Mouse (Mus musculus): ENCODE data around the gene Slc16a2. TPM values are rescaled to one million over a fixed set of nuclear protein-coding genes. Genes with fewer than 3 reads are reported as not detected.

Gene Slc16a2
- 10 to 100 TPM; 83.3 to 92.3 TPM for total RNA-seq (2021)
- long read RNA-seq, full-length matches to known transcripts = 13 of 55 reads
- long read RNA-seq, partial matches to known transcripts = 4 of 55 reads
- long read RNA-seq, other reads (novel, unspliced or antisense) = 38 of 55 reads

DNA sequence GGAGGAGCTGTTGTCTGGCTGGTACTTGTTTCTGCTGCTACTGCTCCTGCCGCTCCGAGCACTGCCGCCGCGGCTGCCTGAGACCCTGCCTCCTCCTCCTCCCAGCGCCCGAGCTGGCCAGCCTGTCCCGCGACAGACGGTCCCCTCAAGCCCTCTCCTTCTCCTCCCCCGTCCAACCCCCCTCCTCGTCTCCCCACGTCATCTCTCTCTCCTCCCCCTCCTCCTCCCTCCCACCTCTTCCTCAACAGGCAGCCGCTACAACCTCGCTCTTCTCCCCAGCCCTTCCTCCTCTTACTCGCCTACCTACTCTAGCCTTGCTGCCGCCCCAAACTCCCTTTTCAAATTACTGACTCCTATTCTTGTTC is at the start of gene Slc16a2:
Slc16a2 (minus strand) TSS at position 152 of the 365 bp plus-strand sequence.
- DNase-seq (ENCODE audit: low spot score in 2 of 2) = peak; percentile 51 to 63

DNA sequence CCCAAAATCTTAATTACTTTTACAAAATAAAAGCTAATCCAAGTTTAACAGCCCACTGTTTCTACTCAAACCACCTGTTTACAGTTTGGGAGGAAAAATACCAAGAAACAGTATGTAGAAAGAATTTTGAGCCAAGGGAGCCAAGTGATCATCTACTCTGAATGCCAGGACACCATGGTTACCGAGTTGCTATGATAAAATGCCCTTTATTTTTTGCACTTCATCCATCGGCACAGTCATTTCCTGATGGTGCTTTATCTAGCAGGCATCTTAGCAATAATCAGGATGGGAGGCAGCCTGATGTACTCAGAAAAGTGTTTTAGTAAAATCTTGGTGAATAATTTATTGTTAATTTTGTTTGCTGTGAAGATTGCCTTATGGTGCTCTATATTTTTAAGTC is 41.7 kb upstream of the Slc16a2 start:
- no peak for DNase-seq (ENCODE audit: low spot score in 2 of 2)

- DNase-seq (ENCODE audit: low spot score in 2 of 2) = no peak
Measured at GRCm38 (mm10) chrX:103862877-103863276, 41.1 kb upstream of the Slc16a2 start.

GRCm38 (mm10) chrX:103845266-103845665 is 23.5 kb upstream of the Slc16a2 start:
- peak in 1 of 2 experiments; percentile 24 for DNase-seq (ENCODE audit: low spot score in 2 of 2)

DNA sequence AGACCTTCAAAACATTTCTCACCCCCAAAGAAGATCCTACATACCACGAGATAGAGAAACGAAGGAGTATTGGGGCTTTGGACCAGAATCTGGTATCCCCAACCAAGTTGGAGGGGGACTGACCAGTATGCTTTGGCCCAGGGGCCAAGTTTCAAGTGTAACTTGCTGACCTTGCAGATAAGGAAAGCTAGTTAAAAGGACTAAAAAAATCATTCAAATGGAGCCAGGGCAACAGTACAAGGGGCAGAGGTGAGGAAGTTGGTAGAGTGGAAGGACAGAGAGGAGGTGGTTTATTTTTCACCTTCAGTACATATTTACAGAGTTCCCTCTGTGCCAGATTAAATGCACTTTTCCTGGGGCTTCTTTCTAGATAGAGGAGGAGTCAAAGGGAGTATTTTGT is 7.1 kb upstream of the Slc16a2 start:
- no peak for DNase-seq (ENCODE audit: low spot score in 2 of 2)

- peak; percentile 19 to 33 for DNase-seq (ENCODE audit: low spot score in 2 of 2)
Measured at GRCm38 (mm10) chrX:103822271-103822811, 558 bp upstream of the Slc16a2 start.

DNA sequence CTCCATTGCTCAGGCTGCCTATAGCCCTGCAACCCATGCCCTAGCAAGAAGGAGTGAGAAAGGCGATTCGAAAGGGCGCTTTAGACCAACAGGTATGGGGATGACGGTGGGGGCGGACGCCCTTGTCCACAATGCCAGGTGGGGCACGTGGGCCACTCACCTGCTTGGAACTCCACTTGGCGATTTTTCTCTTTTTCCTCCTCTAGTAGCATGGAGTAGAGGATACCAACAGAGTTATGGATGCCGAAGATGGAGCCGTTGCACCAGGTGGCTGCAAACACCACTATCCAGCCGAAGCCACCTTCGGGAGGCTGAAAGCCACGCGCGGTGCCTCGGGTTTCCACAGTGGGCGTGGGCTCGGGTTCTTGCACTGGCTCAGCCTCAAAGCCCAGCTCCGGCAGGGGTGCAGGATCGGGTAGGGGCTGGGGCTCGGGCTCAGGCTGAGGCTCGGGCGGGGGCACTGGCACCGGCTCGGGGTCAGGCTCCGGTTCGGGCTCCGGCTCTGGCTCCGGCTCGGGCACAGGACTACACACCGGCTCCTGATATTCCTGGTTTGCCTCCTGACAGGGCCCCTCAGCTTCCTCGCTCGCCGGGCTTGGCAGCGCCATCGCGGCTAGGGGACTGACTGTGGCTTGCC is 470 bp downstream of the Slc16a2 start:
- DNase-seq (ENCODE audit: low spot score in 2 of 2) = no peak

GRCm38 (mm10) chrX:103820307-103821194 is 1.2 kb downstream of the Slc16a2 start:
- DNase-seq (ENCODE audit: low spot score in 2 of 2) = peak; percentile 9 to 13

DNA sequence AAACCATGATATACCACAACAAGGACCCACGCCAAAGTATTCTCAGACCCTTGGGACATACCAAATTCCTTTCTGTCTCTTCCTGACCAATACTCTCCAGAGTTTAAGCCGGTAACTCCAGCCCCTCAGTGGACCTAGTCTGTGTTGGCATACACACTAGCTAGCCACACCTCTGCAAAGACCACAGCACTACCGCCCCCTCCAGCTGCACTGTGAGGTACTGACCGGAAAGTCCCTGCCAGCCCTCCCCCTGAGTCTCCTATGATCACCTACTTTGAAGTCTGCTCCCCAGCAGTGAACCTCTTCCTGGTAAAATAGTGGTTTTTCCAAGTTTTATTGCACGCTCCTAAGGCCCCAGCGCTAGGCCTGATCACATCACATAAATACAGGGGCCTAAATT is 2.5 kb downstream of the Slc16a2 start:
- peak; percentile 4 to 18 for DNase-seq (ENCODE audit: low spot score in 2 of 2)

GRCm38 (mm10) chrX:103812690-103813089 is 9.1 kb downstream of the Slc16a2 start:
- no peak for DNase-seq (ENCODE audit: low spot score in 2 of 2)

DNA sequence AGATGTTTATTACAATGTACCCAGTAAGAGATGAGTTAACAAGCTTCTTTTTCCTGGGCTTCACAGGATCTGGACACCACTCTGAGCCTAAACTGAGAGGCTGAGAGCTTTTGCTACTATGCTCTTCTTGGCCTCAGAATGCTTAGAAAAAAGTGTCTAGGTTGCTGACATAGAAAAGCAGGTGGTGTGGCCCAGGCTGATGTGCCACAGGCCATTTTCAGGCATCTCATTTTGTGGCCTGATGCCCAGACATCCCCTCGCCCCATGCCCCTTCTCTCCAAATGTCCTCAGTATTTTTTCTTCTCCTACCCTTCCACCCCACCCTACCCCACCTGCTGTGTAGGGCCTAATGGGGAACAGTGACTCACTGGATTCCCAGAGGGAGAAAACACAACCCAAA is 11.3 kb downstream of the Slc16a2 start:
- DNase-seq (ENCODE audit: low spot score in 2 of 2) = no peak

GRCm38 (mm10) chrX:103806373-103806772 is 15.4 kb downstream of the Slc16a2 start:
- DNase-seq (ENCODE audit: low spot score in 2 of 2) = no peak

DNA sequence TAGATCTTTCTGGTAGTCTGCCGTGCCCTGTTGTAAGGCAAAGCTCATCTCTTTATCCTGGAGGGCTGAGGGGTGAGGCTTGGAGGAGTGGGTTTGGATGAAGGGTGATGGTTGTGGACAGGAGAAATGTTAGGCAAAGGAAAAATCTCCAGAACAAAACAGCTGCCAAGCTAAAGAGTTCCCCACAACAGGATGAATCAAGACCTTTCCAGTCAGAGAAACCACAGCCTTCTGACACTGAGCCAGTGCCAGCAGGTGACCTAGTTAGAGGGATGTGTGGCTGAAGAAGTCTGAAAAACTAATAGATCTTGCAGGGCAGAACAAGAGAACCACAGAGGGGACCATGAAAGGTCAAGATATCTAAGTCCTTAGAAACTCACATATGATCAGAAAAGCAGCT is 24.8 kb downstream of the Slc16a2 start:
- DNase-seq (ENCODE audit: low spot score in 2 of 2) = no peak

- no peak for DNase-seq (ENCODE audit: low spot score in 2 of 2)
Measured at GRCm38 (mm10) chrX:103795506-103795905, 26.3 kb downstream of the Slc16a2 start.

DNA sequence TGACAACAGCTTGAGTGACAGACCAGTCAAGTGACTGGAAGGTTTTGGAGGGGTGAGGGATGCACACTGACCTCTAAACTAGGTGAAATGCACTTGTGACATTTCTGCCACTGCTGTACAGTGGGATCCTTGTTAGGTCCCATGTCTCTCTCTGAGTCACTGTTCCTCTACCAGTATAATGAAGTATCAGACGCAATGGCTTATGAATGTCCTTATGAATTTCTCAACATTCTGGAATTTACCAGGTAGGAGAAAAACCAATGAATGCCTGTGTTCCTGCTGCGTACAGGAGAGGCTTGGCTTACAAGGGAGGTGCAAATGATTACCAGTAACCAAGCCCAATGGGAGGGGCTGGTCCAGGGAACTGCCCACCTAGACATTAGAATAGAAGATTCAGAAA is 30.5 kb downstream of the Slc16a2 start:
- no peak for DNase-seq (ENCODE audit: low spot score in 2 of 2)

DNA sequence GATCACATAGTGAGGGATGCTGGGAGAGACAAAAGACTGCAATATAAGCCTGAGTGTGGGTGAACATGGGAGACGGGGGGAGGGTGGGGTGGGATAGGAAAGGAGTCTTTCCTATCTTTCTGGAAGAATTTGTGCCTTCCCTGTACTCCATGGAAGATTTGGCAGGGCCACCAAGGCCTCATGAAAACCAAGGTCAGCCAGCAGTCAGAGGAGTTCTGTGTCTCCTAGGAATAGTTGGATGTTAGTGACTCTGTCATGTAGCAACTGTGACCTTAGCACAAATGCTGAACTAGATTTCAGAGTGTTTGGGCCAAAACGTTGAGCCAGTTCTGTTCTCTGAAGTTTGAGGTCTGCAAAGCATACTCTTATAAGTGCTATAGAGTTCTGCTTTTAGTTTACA is 36.1 kb downstream of the Slc16a2 start:
- no peak for DNase-seq (ENCODE audit: low spot score in 2 of 2)

- DNase-seq (ENCODE audit: low spot score in 2 of 2) = no peak
Measured at GRCm38 (mm10) chrX:103776412-103776811, 45.4 kb downstream of the Slc16a2 start.

DNA sequence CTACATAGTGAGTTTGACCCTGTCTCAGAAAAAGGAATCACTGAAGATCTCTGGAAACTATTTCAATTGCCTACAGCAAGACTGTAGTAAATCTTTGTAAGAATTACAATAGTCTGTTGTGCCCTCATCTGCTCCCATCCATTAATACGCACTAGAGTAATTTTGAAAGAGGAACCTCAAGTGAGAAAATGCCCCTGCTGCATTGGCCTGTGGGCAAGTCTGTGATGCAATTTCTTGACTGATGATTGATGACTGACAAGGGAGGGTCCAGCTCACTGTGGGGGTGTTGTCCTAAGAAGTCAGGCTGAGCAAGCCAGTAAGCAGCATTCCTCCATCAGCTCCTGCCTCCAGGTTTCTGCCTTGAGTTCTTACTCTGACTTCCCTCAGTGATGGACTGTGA is 75.6 kb downstream of the Slc16a2 start:
- DNase-seq (ENCODE audit: low spot score in 2 of 2) = no peak

- peak; percentile 30 to 50 for DNase-seq (ENCODE audit: low spot score in 2 of 2)
Measured at GRCm38 (mm10) chrX:103744171-103745039, 77.4 kb downstream of the Slc16a2 start.

DNA sequence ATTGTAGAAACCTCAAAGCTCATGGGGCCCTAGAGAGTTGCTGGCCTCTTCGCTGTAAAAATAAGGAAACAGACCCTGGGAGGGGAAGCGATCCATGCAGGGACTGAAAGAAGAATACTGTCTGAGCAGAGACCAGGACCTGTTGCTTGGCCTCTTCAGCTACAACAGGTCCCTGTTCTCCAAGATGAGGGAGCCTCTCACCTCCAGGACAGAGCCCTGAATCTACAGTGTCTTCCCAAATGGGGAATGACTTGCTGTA is 79.8 kb downstream of the Slc16a2 start:
- DNase-seq (ENCODE audit: low spot score in 2 of 2) = no peak
